Mouse (Mus musculus) embryonic fibroblast, embryonic 13.5 days (primary cell): ENCODE measurements at regions not wholly inside any gene's neighbourhood (a gene's known extent, or its start where the extent isn't known, plus 50 kb on each side); places are given as distances from the start of the nearest gene placed in this dataset.

ENCODE experiments used
- CTCF ChIP-seq: IDR thresholded peaks from 2 replicates; pipeline ENCODE4 v1.5.1; 2011; ENCODE audit warnings: mild to moderate bottlenecking, control low read depth, low read length, moderate library complexity, borderline replicate concordance; ENCODE audit not compliant: insufficient read depth
- POLR2A ChIP-seq: IDR thresholded peaks from 2 replicates; pipeline ENCODE4 v1.6.1; 2011; ENCODE audit warnings: low read depth, mild to moderate bottlenecking, control low read depth, low read length, moderate library complexity

DNA sequence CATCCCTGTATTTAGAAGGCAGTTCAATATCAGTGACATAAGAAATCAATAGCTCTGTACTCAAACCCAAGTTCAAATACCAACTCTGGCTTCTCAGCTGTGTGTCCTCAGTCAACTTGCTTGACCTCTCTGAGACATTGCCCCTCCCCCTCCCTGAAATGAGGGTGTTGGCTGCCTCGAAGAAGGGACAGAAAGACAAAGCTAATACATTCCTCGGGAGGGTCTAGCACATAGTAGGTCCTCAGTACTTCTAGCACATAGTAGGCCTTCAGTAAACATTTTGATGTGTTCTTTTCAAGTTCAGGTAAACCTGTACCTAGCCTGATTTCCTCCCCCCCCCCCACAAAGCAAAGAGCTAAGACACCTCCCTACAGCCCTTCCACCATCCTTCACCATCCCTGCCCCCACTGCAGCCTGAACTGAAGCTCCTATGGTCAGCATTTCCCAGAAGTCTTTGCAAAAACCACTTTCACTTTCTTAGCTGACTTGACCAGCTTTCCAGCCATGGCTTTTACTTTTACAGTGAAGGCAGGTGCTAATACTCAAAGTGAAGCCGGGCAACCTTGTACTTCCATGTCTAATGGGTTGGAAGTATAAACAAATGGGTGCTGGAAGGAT is 133.7 kb upstream of the Lhx5 start:
- TF ChIP-seq CTCF, result no peak
- no peak for TF ChIP-seq POLR2A
